Mouse (Mus musculus) limb, embryonic 11.5 days (tissue): ENCODE data around the gene Ube2j2. TPM values are rescaled to one million over a fixed set of nuclear protein-coding genes. Genes with fewer than 3 reads are reported as not detected.
A peak's percentile ranks its signal among the peaks of the same experiment; 100 is the strongest.

Experiments
- ATAC-seq: fragments of 200-750 bp; cut with Nextera tagmentation; 2 replicates; pipeline ENCODE4 v1.8.0; 2017; ENCODE audit warnings: low read depth; ENCODE audit not compliant: insufficient number of reproducible peaks, low FRiP score, low TSS enrichment
- DNase-seq: peaks from one replicate; pipeline ENCODE4 v3.0.0-alpha.2; 2015; ENCODE audit warnings: low spot score
- H3K27ac ChIP-seq: fragments of 300-500 bp; sonication (generic); replicated peaks from 2 replicates; pipeline ENCODE4 v1.5.1; 2014; ENCODE audit warnings: low read depth, mild to moderate bottlenecking, low read length
- H3K27me3 ChIP-seq: fragments of 300-500 bp; sonication (generic); 2 replicates; pipeline ENCODE4 v1.6.1; 2014; ENCODE audit warnings: mild to moderate bottlenecking, low read length, mixed read lengths; ENCODE audit not compliant: control insufficient read depth, insufficient read depth
- H3K36me3 ChIP-seq: fragments of 300-500 bp; sonication (generic); 2 replicates; pipeline ENCODE4 v1.6.1; 2014; ENCODE audit warnings: mild to moderate bottlenecking, low read length, moderate library complexity, mixed read lengths; ENCODE audit not compliant: control insufficient read depth, insufficient read depth
- H3K4me1 ChIP-seq: fragments of 300-500 bp; sonication (generic); 2 replicates; pipeline ENCODE4 v1.6.1; 2014; ENCODE audit warnings: low read length, mixed read lengths; ENCODE audit not compliant: control insufficient read depth, insufficient read depth
- H3K4me2 ChIP-seq: fragments of 300-500 bp; sonication (generic); 2 replicates; pipeline ENCODE4 v1.6.1; 2014; ENCODE audit warnings: low read depth, mild to moderate bottlenecking, moderate library complexity; ENCODE audit not compliant: severe bottlenecking
- H3K4me3 ChIP-seq: fragments of 300-500 bp; sonication (generic); 2 replicates; pipeline ENCODE4 v1.5.1; 2014; ENCODE audit warnings: low read depth, low read length
- H3K9ac ChIP-seq: fragments of 300-500 bp; sonication (generic); 2 replicates; pipeline ENCODE4 v1.6.1; 2014; ENCODE audit warnings: mild to moderate bottlenecking, low read length
- H3K9me3 ChIP-seq: fragments of 300-500 bp; sonication (generic); 2 replicates; pipeline ENCODE4 v1.6.1; 2016; ENCODE audit warnings: low read length; ENCODE audit not compliant: control insufficient read depth
- WGBS: fragments of 180-500 bp; shearing (Covaris S2); extraction: QIAGEN DNeasy Blood & Tissue Kit; methylation state at CpG from one replicate; pipeline ENCODE4 v1.1.7; 2014; 5-methylcytosine and 5-hydroxymethylcytosine counted together
- polyA plus RNA-seq: library from polyadenylated mRNA; unstranded; fragments of >200 nt; fragmentation: Nextera tagmentation; extraction: Ambion mirVana; gene quantifications from 2 replicates; pipeline ENCODE4 v1.2.1, GENCODE M21; 2014

The Ube2j2 gene
- polyA plus RNA-seq = 163 and 169 TPM in 2 replicates

DNA sequence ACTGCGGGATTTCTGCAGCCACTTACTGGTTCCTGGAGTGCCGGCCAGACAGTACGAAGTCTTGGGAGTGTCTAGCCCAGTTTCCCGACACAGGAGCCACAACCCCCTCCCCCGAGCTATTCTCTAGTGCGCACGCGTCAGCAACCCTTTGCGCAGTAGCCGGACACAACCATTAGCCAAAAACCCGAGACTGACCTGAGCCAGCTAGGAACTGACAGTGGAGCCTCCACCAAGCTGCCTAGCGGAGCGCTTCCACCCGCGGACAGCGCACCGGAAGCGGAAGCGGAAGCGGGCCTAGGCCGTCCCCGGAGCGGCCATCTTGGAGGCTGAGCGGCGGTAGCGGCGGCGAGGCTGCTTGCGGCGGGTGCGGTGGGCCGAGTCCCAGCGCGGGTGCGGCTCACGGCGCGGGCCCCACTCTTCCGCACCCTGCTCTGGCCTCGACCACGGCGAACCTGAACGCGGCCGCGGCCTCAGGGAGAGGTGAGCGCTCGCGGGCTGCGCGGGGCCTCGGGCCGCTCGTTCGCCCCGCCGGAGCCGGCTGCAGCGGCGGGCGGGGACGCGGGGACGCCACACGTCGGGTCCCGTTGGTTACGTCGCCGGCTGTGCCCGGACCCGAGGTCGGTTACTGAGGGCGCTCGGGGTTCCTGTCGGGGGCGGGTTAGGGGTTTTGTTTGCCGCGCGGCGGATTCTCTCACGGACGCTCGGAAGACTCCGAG lies at the start of gene Ube2j2:
Ube2j2 (plus strand) TSS at position 298 of the 716 bp plus-strand sequence.
- Histone ChIP-seq H3K27ac (peak within 1 kb of the TSS; percentile 63), H3K9ac (peak within 1 kb of the TSS; percentile 93), H3K9me3 (no peaks in the 10 kb centered on the region), H3K4me2 (peak within 1 kb of the TSS; percentile 94), H3K27me3 (no peaks in the 10 kb centered on the region), H3K4me1 (peaks cover 7% of the 10 kb centered on the region), H3K36me3 (peaks cover 7% of the 10 kb centered on the region; the same call in 1 of the 2 replicates), H3K4me3 (peak within 1 kb of the TSS; percentile 89)
- DNase-seq (peak; percentile 98), ATAC-seq (peak; percentile 94)
- WGBS = under 1% methylated on average over 85 of the region's 85 CpGs

DNA sequence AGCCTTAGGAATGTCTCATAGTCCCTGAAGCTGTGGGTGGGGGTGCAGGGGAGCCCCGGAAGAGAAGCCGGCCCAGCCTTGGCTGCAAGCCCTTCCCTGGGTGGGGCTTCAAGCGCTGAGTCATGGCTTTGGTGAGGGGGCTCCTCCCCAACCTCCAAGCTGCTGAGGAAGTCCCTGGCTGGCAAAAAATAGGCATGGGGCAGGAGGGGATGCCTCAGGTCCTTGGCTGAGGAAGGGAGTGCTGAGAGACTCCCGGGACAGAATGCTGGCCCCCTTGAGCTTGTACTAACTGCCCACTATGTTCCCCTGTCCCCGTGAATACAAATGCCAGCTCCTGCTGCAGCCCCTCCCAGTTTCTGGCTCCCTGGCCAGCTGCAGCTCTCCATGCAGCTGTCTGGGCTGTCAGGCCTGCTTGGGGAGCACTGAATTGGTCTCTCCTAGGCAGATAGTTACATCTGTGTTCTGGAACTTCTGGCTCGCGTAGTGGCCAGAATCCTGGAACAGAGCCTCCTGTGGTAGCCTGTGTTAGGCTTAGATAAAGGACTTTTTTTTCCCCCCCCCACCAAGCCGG lies 49.2 kb upstream of the Ube2j2 start:
- WGBS = 40% methylated on average over 8 of the region's 8 CpGs
- H3K27ac ChIP-seq = no peak overlapping the region
- DNase-seq = no peak
- H3K27me3 ChIP-seq = no peaks in the 10 kb centered on the region
- H3K4me1 ChIP-seq = peaks cover 18% of the 10 kb centered on the region
- H3K4me3 ChIP-seq = no peak overlapping the region
- no peaks in the 10 kb centered on the region for H3K9me3 ChIP-seq
- H3K4me2 ChIP-seq = peak overlapping the region; percentile 7; the same call in 1 of the 2 replicates
- H3K9ac ChIP-seq = no peak overlapping the region; the same call in 1 of the 2 replicates
- ATAC-seq = no peak
- H3K36me3 ChIP-seq = peaks cover 4% of the 10 kb centered on the region; the same call in 1 of the 2 replicates

DNA sequence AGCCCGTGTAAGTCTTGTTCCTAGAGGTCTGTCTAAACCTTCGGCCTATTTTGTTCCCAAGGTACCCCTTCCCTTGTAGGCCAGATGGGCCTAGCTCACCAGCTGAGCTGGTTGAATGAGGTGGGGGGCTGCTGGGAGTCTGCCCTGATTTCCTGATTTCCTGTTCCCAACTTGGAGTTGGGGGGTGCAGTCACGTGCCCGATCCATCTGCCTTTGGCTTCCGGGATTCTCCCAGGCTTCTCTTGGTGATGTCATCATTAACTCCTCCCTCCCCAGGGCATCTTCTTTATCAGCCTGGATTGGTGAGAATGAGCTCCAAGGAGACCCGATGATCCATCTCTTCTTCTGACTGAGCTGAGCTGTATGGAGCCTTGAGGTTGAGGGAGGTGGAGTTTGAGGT lies 48.4 kb upstream of the Ube2j2 start:
- Histone ChIP-seq H3K4me2 (no peak overlapping the region), H3K4me1 (peaks cover 18% of the 10 kb centered on the region), H3K27me3 (no peaks in the 10 kb centered on the region), H3K9me3 (no peaks in the 10 kb centered on the region), H3K4me3 (no peak overlapping the region), H3K36me3 (peaks cover 5% of the 10 kb centered on the region), H3K27ac (no peak overlapping the region), H3K9ac (no peak overlapping the region)
- DNase-seq (no peak), ATAC-seq (no peak)
- 51% methylated on average over 6 of the region's 6 CpGs for WGBS

DNA sequence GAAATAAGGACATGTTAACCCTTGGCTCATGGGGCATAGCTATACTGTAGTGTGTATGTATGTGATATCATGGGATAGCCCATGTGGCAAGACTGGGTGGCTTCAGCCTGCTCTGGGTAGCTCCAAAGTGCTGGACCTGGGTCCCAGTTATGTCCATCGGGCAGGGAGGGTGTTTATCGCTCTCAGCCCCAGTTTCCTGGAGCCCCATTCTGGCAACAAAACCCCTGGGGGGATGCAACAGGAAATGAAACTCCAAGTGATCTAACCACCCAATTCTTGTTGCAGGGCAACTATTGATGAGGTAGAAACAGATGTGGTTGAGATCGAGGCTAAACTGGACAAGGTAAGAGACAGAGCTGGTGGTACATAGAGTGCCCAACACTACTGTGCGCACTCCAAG lies 47.8 kb upstream of the Ube2j2 start:
- DNase-seq (no peak), ATAC-seq (no peak)
- Histone ChIP-seq H3K4me3 (no peak overlapping the region), H3K4me1 (peaks cover 15% of the 10 kb centered on the region), H3K27ac (no peak overlapping the region), H3K9me3 (no peaks in the 10 kb centered on the region), H3K4me2 (no peak overlapping the region), H3K9ac (no peak overlapping the region), H3K36me3 (peaks cover 8% of the 10 kb centered on the region), H3K27me3 (no peaks in the 10 kb centered on the region)
- WGBS = 90% methylated on average over 4 of the region's 4 CpGs

DNA sequence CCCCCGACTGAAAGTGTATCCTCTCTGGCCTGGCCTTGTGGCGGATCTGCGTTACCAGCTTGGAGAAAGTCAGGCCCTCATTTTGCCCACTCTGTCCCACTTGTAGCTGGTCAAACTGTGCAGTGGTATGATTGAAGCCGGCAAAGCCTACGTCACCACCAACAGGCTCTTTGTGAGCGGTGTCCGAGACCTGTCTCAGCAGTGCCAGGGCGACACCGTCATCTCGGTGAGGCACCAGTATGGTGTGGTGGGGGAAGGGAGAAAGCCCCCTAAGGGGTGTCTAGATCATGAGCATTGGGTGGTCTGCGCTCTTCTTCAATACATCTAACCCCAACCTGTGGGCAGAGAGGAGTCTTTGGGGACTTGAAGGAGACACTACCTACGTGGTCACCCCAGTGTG lies 47.2 kb upstream of the Ube2j2 start:
- Histone ChIP-seq H3K4me3 (no peak overlapping the region), H3K27ac (no peak overlapping the region), H3K36me3 (peaks cover 9% of the 10 kb centered on the region), H3K4me1 (peaks cover 15% of the 10 kb centered on the region), H3K9ac (no peak overlapping the region), H3K27me3 (no peaks in the 10 kb centered on the region), H3K9me3 (no peaks in the 10 kb centered on the region), H3K4me2 (no peak overlapping the region)
- 96% methylated on average over 12 of the region's 12 CpGs for WGBS
- DNase-seq = no peak
- no peak for ATAC-seq

DNA sequence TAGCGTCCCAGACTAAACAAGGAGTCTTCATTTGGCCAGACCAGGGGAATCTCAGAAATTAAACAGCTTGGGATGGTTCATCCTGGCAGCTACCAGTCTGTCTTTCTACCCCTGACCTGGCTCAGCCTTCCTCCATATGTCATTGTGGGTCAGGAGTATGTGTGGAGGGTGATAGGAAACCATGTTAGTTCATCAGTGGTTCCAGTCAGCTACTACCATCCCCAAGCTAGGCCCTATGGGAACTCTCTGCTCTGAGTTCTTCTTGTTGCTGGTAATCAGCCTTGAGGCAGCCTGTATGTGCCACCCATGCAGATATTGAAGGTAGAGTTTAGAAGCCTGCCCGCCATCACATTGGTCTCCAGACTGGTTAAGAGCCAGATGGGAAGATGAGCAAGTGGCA lies 45.3 kb upstream of the Ube2j2 start:
- Histone ChIP-seq H3K36me3 (peaks cover 20% of the 10 kb centered on the region), H3K4me3 (no peak overlapping the region)
- no peak for ATAC-seq

DNA sequence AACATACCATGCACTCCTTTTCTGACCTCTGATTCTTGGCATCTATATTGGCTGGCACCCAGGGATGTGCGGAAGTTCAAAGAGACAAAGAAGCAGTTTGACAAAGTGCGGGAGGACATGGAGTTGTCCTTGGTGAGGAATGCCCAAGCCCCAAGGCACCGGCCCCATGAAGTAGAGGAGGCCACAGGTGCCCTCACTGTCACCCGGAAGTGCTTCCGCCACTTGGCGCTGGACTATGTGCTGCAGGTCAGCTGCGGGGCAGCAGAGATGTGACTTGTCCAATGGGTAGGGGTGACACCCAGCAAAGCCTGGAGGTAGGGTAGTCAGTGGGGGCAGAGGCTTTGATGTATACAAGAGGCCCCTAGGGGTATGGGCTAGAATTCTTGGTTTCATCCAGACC lies 44.3 kb upstream of the Ube2j2 start:
- peaks cover 1% of the 10 kb centered on the region; the same call in 1 of the 2 replicates for H3K4me1 ChIP-seq
- ATAC-seq (no peak), DNase-seq (no peak)
- no peak overlapping the region for H3K4me2 ChIP-seq
- no peaks in the 10 kb centered on the region for H3K27me3 ChIP-seq
- H3K9me3 ChIP-seq = no peaks in the 10 kb centered on the region
- H3K9ac ChIP-seq = no peak overlapping the region
- no peak overlapping the region for H3K4me3 ChIP-seq
- H3K27ac ChIP-seq = no peak overlapping the region
- H3K36me3 ChIP-seq = peaks cover 25% of the 10 kb centered on the region
- 93% methylated on average over 7 of the region's 7 CpGs for WGBS

More for the DNA sequence above, 45.3 kb upstream of the Ube2j2 start:
- Histone ChIP-seq H3K9me3 (no peaks in the 10 kb centered on the region), H3K4me1 (peaks cover 8% of the 10 kb centered on the region; the same call in 1 of the 2 replicates), H3K4me2 (no peak overlapping the region), H3K9ac (no peak overlapping the region), H3K27ac (no peak overlapping the region), H3K27me3 (no peaks in the 10 kb centered on the region)
- no peak for DNase-seq
- 95% methylated on average over 2 of the region's 2 CpGs for WGBS

DNA sequence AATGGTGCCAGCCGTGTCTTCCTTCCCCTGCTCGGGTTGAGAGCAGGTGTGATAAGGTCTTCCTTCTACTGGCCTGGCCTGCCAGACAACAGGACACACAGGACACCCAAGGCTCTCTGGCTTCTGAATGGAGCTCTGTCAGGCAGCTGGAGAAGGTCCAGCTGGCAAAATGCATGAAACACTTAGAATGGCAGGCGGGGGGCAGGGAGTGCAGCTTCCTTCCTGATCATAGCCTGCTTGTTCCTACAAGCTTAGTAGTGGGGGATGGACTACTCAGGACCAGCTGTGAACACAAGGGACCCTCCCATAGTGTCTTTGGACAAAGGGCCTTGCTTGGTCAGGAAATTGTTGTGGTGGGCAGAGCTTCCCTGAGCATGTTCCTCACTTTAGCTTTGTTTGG lies 42.4 kb upstream of the Ube2j2 start:
- H3K4me2 ChIP-seq = no peak overlapping the region
- DNase-seq (no peak), ATAC-seq (no peak)
- H3K9ac ChIP-seq = no peak overlapping the region
- H3K27me3 ChIP-seq = no peaks in the 10 kb centered on the region
- H3K9me3 ChIP-seq = no peaks in the 10 kb centered on the region
- H3K4me3 ChIP-seq = no peak overlapping the region
- H3K4me1 ChIP-seq = no peaks in the 10 kb centered on the region
- no peak overlapping the region for H3K27ac ChIP-seq
- WGBS = 91% methylated on average over 3 of the region's 3 CpGs
- peaks cover 25% of the 10 kb centered on the region for H3K36me3 ChIP-seq
